Mouse (Mus musculus) adrenal gland, postnatal 25 days (tissue): ENCODE data around the gene Vps33a. TPM values are rescaled to one million over a fixed set of nuclear protein-coding genes. Genes with fewer than 3 reads are reported as not detected.

ENCODE experiments used
- DNase-seq: peaks from one replicate; pipeline ENCODE4 v3.0.0; 2021; ENCODE audit warnings: mixed read lengths
- long read RNA-seq: library from polyadenylated mRNA; stranded (forward); transcript quantifications from one replicate; pipeline ENCODE4 v2.0.0, GENCODE M21; 2021
- total RNA-seq: library from RNA; stranded (reverse); gene quantifications from 2 replicates; pipeline ENCODE4 v1.2.3, GENCODE M21; 2021

Vps33a gene
- total RNA-seq = 40.2 and 51.5 TPM in 2 replicates
- long read RNA-seq, full-length matches to known transcripts = 50 of 70 reads
- long read RNA-seq, partial matches to known transcripts = 17 of 70 reads
- long read RNA-seq, other reads (novel, unspliced or antisense) = 3 of 70 reads

DNA sequence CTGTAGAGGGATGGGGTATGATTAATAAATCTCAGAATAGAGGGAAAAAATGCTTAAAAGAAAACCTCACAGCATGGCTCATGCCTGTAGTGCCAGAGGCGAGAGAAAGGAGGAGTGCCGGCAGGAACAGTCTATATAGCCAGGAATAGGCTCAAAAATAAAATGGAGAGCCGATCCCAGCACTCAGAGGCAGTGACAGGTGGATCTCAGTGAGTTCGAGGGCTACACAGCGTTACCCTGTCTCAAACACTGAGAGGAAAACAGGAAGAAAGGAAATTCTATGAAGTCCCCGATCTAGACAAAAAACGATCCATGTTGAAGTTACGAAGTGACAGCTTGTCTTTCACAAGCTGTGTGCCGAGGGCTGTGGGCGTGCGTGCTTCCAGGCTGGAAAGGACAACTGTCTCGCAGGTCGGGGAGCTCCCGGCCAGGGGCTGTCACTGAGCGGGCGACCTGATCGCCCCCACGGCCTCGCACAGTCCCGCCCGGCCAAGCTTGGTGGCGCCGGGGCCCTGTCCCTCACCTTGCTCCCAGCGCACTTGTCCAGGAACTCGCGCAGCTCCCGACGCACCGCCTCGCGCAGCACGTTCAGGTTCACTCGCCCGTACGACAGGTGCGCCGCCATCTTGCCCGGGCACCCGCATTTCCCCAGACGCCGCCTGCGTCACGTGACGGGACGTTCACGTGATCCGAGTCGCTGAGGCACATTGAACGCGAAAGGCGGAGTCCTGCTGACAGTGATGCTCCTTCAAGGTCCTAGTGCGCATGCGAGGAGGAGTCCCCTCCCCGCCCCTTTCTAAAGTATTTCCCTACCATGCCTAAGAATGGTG is at the start of gene Vps33a:
Vps33a (minus strand) TSS at position 682 of the 830 bp plus-strand sequence.
- DNase-seq = peak; percentile 98

DNA sequence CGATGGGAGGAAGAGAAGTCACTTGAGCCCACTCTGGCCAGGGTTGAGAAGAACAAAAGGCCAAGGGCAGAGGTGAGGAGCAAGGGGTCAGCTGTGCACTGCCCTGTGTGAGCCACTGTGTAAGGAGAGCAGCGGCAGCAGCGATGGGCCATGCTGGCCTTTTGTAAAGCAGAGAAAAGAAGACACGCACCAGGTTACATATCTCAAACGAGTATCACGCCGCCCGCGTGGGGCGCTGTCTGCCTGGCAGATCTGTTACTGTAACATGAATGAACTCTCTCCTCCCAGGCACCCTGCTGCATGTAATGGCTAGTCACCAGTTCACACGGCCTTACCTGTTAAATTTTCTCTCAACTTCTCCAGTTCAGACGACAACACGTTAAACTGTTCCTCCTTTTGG is 49.6 kb upstream of the Vps33a start:
- no peak for DNase-seq

DNA sequence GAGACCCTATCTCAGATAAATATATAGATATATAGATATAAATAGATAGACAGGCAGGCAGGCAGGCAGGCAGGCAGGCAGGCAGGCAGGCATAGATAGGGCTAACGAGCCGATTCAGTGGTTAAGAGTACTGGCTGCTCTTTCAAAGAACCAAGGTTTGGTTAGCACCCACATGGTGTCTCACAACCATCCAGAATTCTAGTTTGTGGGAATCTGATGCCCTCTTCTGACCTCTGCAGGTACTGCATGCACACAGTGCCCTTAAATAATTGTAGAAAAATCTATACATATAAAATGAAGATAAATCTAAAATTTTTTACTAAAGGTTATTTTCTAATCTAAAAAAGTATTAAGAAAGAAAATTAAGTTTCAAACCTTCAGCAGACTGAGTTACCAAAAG is 45.7 kb upstream of the Vps33a start:
- no peak for DNase-seq

DNA sequence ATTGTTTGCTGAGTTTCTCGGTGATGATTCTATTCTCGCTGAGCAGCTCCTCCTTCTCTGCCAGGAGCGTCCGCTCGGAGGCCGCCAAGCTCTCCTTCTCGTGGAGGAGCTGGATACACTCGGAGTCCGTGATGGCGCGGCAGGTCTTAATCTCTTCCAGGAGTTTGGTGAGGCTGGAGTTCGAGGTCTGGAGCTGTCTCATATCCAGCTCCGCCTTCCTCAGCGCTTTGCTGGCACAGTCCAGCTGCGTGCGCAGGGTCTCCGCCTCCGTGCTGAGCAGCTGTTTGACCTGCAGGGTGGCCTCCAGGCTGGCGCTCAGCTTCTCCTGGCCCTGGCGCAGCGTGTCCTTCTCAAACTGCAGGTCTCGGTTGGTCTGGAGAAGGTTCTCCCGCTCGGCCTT is 41.4 kb upstream of the Vps33a start:
- no peak for DNase-seq

DNA sequence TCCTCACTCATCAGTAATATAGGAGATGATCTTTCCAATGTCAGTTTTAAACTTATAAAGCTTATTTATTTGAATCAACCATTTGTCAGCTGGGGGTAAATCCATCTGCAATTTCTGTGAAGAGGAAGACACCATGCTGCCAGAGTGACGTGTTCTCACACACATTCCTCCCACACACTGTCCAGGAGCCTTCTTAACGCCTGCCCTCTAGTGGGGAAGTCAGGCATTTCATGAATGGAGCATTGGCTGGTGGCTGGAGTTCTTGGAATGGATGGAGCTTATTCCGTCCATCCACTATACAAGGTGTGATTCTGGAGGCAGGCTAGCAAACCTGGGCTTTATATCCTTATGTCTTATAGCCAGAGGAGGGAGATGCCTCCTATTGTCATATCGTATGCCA is 37.0 kb upstream of the Vps33a start:
- peak; percentile 69 for DNase-seq

DNA sequence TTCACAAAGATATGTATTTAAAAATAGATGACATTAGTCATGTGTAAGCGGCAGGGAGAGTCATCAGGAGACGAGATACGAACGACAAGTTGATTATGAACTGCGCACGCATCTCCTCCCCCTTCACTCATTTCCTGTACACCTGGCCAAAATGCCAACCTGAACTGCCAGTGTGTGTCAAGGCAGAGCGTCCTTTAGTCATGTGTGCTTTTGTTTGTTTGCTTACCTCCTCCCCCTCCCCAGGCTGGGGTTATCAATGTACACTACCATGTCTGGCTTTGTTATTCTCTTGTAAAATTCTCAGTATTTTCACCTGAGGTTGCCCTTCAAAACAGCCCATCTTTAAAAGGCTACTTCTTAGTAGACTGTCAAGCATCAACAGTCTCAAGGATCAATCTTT is 36.6 kb upstream of the Vps33a start:
- DNase-seq = no peak

DNA sequence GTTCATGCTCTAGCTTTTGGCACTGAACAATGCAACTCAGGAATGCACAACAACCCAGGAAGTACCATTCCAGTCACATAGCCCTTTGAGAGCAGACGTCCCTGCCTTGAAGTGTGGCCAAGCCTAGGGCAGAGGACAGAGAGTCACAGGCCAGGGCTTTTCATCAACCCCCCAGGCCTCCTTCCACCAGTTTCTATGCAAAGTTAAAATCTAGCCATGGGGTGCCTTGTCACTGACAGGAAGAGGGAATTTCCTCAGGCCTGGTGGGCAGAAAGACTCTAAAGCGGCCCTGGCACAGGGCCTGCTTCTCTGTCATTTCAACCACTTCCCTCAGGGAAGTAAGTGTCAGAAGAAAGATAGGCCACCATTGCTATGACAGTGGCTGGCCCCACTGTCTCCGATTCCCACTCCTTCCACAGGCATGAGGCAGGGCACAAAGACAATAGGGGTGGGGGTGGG is 34.4 kb upstream of the Vps33a start:
- DNase-seq = no peak

DNA sequence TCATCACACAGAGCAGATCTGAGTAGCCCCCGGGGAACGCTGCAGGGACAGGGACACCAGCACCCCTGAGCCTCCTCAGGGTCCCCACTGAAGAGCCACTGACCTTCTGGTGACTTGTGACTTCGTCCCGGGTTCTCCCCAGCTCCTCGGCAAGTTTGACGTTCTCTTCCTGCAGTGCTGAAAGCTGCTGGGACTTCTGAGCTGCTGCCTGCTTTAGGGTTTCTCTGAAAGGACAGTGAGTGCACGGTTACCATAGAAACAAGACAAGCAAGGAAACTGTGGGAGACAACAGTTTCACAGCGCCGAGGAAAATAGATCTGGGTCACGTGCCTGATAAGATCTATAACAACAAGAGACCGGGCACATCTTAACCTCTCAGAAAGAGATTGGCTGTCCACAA is 30.7 kb upstream of the Vps33a start:
- no peak for DNase-seq

DNA sequence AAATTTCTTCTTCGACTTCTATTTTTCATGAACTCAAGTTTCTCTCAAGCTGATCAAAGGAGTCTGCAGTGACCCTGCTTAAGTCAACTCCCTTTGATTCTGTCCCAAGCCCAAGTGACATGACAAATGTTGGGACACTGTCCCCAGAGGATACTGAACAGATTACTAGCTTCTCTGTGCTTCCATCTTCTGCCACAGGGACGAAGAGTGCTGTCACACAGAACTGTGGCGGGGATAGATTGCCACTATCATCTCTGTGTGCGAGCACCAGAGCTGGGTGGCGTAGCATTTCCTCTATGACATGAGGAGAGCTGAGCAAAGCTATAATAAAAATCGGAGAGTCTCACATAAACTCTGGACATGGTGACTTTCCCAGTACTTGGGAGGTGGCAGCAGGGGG is 29.3 kb upstream of the Vps33a start:
- no peak for DNase-seq

DNA sequence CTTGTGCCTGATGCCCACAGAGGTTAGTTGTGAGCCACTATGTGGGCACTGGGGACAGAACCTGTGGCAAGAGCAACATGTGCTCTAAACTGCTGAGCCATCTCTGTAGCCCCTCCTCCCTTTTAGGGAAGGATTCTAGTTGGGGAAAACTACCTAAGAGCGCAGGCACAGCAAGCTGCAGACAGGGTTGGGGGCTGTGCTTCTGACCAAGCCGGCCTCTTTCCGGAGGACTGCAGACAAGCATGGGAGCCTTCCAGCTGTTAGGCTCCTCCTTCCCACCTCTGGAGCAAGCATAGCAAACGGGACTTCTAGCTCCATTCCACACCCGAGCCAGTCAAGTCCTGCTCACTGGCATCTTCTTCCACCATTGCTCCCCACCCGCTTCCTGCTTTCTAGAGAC is 26.5 kb upstream of the Vps33a start:
- no peak for DNase-seq

DNA sequence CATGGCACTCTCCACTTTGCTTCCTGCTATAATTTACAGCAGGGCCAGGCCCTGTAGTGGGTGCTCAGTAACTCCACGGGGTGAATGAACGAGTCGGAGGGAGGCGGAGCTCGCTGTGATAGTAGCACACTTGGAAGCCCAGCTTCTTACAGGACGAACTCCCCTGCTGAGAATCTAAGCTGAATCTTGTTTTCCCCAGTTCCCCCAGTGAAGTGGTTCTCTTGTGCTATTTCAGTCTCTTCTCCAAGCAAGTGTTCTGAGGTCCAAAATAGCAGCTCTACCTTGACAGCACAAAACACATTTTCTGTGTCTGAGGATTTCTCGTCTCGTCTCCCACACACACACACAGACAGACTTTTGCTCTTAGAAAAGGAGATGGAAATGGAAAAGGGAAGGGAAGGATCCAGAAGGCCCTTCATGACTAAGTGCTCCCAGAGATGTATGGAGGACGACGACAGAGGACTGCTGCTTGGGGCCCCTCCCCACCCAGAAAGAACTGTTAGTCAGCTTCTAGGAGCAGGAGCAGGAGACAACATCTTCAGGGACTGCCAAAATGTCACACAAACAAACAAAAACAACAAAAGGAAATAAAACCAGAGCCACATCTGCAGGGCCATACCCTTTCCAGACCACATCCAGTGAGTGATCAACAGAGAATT is 20.9 kb upstream of the Vps33a start:
- no peak for DNase-seq

DNA sequence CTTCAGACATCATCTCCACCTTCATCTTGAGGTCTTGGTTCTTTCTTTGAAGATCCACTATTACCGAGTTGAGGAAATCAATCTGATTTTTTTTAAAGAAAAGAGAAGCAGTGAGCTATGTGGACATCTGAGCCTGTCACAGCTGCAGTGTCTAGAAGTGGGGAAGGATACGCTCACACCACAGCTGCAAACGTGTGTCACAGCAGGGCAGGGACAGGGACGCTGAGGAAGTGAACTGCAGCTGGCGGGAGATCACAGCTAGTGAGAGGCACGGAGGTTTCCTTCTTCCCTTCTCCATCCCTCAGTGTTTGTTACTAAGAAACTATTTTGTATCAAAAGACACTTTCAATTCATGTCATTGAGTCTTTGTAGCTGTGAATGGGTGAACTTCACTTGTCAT is 7.2 kb upstream of the Vps33a start:
- DNase-seq = no peak

DNA sequence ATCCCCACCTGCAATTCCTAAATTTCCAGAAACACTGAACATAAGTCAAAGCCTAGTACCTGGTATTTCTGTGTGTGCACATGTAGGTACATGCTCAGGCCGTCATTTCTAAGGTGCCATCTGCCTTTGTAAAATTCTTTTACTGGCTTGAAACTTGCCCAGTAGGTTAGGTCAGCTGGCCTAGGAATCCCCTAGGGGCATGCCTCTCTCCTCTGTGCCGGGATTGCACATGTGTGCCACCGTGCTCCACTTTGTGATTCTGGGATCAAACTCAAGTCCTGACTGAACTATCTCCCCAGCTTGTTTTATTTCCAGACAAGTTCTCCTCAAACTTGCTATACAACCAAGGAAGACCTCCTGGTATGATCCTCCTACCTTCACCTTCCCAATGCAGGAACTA is 3.9 kb upstream of the Vps33a start:
- DNase-seq = no peak

DNA sequence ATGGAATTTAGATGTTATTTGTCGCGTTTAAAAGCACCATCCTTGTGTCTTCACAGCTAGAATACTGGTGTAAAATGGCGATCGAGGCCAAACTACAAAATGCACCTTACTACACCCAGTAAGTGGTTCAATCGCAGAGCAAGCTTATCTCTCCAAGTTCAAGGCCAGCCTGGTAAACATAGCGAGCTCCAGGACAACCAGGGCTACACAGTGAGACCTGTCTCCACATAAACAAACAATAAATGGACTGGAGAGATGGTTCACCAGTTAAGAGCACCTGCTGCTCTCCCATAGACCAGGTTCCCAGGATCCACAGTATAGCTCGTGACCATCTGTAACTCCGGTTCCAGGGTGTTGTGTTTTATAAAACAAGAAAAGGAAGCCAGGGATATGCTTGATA is 524 bp upstream of the Vps33a start:
- DNase-seq = no peak

DNA sequence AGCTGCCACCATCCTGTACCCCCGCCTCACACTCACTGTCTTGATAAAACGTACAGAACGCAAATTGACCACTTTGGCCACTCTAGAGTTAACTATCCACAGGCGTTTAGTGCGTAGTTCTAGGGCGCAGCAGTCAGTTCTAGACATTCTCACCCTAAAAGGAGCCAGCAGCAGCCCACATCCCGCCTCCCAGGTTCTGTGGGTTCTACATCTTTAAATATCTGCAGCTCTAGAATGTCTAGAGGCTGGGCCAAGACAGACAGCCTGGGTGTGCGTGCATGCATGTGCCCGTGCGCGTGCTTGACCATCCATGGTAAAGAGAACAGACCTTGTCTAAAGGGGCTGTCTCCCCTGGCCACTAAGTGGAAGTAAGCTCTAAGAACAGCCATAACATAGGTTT is 11.7 kb downstream of the Vps33a start:
- DNase-seq = no peak

DNA sequence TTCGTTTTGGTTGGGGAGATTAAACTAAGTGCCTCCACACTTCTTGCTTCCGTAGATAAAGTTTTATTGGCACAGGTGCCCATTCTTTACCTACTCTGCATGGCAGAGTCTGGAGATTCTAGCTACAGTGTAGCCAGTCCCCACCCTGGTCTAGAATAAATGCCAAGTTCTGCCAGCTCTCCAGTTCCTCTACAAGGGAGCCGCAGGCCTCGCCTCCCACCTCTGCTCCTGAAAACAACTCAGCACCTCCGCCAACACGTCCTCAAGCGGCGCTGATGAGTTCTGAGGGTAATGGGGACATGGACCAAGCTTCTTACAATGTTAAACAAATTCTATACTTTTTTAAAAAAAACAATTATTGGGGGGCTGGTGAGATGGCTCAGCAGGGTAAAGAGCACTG is 13.2 kb downstream of the Vps33a start:
- DNase-seq = no peak

DNA sequence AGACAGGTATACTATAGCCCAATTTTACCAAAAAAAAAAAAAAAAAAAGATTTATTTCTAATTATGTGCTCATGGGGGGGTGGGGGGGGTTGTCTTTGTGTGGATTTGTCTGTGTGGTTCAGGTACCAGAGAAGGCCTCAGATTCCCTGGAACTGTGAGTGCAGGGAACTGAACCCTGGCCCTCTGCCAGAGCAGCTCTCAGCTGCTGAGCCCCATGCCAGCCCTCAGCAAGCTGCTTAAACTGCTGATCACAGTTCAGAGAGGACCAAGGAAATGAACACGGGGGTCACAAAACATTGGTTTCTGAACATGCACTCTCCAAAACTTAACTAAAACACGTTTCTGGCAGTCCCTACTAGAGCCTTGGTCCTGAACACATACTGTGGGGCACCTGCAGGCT is 16.4 kb downstream of the Vps33a start:
- DNase-seq = peak; percentile 75

DNA sequence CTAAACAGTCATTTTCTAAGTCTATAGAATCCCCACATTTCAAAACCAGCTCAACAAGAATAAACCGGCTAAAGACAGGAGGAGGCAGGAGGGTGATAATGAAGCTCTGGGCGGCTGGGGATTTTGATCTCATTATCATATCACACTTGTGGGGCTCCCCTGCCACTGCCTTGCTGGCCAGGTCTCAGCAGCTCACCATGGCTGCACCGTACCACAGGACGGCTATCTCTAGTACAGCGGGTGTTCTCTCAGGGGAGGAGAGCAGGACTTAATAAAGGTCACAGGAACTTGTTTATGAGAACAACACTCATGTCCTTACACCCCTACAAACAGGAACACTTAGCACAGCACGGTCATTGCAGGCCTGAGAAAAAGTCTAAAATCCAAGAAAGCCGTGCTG is 17.1 kb downstream of the Vps33a start:
- DNase-seq = no peak

DNA sequence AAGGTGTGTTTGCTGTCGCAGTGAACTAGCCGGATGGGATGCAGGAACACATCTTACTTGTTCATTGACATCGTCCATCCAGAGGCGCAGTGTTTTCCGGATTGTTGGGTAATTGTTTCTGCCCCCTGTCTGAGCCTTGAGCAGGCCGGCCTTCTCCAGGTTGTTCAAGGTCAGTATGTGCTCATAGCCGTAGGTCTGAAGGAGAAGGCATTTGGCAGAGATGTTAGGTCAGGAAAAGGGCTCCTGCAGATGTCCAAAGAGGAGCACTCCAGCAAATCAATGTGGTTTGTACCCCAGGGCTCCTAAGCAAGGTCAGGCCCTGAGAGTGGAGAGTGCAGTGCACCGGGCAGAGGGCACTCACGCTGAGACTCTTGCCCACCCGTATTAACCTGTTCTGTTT is 39.0 kb downstream of the Vps33a start:
- no peak for DNase-seq

DNA sequence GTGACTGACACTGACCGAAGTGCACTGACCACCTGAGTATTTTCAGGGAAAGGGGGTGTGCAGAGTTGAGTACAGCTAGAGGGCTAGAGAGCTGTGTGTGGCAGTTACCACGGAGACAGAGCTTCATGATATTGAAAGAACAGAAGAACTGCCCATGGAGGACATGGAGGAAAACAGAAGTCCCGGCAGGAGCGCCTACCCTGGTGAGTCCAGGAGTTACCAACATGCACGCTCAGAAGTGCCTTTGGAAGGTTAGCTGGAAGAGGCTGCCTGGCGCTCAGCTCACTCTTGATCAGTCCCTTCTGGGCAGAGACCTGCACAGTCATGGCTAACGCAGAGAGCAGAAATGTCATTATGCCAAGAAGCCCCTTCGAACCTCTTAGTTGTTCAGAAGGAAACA is 42.8 kb downstream of the Vps33a start:
- DNase-seq = no peak

DNA sequence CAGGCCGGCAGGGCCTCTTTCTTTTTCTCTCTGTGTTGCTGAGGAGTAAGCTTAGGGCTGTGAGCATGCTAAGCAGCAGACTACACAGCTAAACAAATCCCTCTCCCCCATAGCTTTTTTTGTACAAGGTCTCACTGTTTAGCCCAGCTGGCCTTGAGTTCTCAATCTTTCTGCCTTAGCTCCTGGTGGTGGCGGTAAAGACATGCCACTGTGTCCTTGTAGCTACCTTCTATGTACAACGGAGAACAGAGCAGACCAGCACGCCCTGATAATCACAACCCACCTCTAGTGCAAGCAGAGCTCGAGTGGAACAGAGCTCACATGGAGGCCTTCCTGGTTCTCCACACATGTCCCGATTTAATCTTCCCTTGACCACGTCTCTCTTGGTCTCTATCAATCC is 44.2 kb downstream of the Vps33a start:
- no peak for DNase-seq

DNA sequence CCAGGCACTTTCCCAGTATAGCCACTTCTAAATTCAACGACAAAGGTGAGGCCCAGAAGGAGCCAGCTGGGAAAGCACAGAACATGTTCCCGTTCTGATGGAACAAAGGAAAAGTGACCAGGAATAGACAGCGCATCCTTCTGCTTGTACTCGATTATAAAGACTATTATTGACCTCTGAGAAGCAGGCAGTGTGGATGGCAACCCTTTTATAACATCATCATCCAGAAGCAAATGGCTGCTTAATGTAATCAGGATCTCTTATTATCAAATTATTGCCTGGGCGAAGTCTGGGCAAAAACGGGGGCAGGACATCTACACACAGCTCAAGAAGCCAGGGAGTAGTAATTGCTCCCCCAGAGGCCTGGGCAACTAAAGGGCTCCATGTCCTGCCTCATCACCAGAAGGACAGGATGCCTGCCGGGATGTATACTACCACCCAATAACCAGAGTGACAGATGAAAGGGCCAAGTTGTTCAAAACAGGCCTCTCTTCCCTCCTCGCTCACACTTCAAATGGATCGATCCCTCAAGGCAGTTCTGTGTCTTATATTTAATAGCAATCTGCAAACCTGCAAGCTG is 46.8 kb downstream of the Vps33a start:
- DNase-seq = no peak

DNA sequence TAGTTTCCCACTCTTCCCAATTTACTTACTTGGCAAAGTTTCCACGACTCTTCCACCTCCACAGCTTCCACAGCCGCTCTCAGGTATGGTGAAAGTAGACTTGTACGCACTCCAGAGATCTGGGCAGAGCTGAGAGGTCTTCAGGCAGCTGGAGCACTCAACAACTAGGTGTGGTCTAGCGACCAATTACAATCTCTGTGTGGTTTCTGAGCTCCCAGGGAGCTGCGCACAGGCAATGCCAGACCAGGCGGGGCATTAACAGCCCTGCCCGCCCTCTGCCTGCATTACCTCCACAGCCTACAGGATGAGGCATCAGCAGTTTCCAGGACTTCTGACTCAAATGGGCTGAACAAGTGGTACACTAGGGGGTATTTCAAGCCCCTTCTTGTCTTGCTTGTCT is 47.6 kb downstream of the Vps33a start, which contains the start of gene Gm49027:
Gm49027 (minus strand) TSS at position 208 of the 400 bp plus-strand sequence.
- DNase-seq = no peak
